Mouse (Mus musculus) lung, embryonic 14.5 days (tissue): ENCODE measurements at regions not wholly inside any gene's neighbourhood (a gene's known extent, or its start where the extent isn't known, plus 50 kb on each side); places are given as distances from the start of the nearest gene placed in this dataset.

ENCODE experiments used
- ATAC-seq: fragments of 200-750 bp; cut with Nextera tagmentation; 2 replicates; pipeline ENCODE4 v1.8.0; 2017; ENCODE audit warnings: mild to moderate bottlenecking, moderate TSS enrichment, moderate library complexity; ENCODE audit not compliant: insufficient read depth
- DNase-seq: peaks from one replicate; pipeline ENCODE4 v3.0.0-alpha.2; 2015
- H3K27ac ChIP-seq: fragments of 300-500 bp; sonication (generic); 2 replicates; pipeline ENCODE4 v1.5.1; 2014; ENCODE audit warnings: low read depth, mild to moderate bottlenecking, moderate library complexity
- H3K27me3 ChIP-seq: fragments of 300-500 bp; sonication (generic); 2 replicates; pipeline ENCODE4 v1.6.1; 2014; ENCODE audit warnings: low read length, control low read depth; ENCODE audit not compliant: insufficient read depth
- H3K36me3 ChIP-seq: fragments of 300-500 bp; sonication (generic); 2 replicates; pipeline ENCODE4 v1.6.1; 2014; ENCODE audit warnings: control low read depth; ENCODE audit not compliant: insufficient read depth
- H3K4me1 ChIP-seq: fragments of 300-500 bp; sonication (generic); 2 replicates; pipeline ENCODE4 v1.6.1; 2014; ENCODE audit warnings: antibody characterized with exemption, control low read depth; ENCODE audit not compliant: insufficient read depth
- H3K4me2 ChIP-seq: fragments of 300-500 bp; sonication (generic); 2 replicates; pipeline ENCODE4 v1.6.1; 2014; ENCODE audit warnings: mild to moderate bottlenecking
- H3K4me3 ChIP-seq: fragments of 300-500 bp; sonication (generic); 2 replicates; pipeline ENCODE4 v1.5.1; 2014; ENCODE audit warnings: low read depth, low read length
- H3K9ac ChIP-seq: fragments of 300-500 bp; sonication (generic); 2 replicates; pipeline ENCODE4 v1.6.1; 2014
- H3K9me3 ChIP-seq: fragments of 300-500 bp; sonication (generic); 2 replicates; pipeline ENCODE4 v1.6.1; 2016; ENCODE audit warnings: low read depth, low read length, control low read depth
- CTCF ChIP-seq: IDR thresholded peaks from 2 replicates; pipeline ENCODE4 v1.5.1; 2016; ENCODE audit warnings: antibody characterized with exemption, low read depth
- WGBS: fragments of 180-500 bp; shearing (Covaris S2); extraction: QIAGEN DNeasy Blood & Tissue Kit; methylation state at CpG from one replicate; pipeline ENCODE4 v1.1.7; 2014; 5-methylcytosine and 5-hydroxymethylcytosine counted together

DNA sequence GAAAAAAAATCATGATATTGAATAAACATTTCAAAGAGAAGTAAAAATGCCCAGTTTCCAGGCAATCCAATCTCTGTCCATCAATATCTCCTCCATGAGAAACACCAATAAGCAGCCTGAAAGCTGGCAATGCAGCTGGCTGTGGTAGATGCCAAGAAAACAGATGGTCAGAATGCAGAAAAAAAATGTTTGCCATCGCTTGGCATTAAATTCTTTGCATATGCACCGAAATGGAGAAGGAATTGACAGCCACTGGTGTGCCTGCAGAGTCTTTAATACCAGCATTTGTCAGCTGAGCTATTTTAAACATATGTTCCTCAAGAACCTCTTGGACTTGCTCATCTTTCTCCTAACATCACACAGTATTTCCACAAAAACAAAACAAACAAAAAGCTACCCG is 256.2 kb downstream of the Akain1 start:
- ATAC-seq: no peak
- H3K36me3 ChIP-seq: no peaks in the 10 kb centered on the region
- H3K4me2 ChIP-seq: no peak overlapping the region

DNA sequence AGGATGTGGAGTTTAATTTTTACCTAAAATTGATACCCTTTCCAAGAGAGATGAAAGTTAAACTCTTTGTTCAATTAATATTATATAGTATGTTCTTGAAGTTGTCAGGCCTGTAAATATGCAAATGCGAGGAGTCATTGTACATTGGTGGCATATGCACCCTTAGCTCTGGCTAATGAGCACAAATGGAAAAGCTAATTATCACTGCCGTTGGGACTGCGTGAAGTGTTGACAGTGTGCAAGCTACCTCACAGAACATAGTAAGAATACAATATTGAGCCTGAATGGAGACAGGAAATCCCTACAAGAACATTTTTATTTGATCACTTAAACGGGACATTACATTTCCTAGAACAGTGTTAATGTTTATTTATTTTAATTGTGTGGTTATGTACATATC is 241.5 kb upstream of the Dlgap1 start:
- H3K27ac ChIP-seq: no peak overlapping the region
- no peaks in the 10 kb centered on the region for H3K27me3 ChIP-seq
- no peak for TF ChIP-seq CTCF
- no peak for DNase-seq
- no peaks in the 10 kb centered on the region for H3K36me3 ChIP-seq
- no peak overlapping the region for H3K4me3 ChIP-seq
- no peaks in the 10 kb centered on the region for H3K4me1 ChIP-seq
- no peak overlapping the region for H3K9ac ChIP-seq
- 80% methylated on average over 4 of the region's 4 CpGs for WGBS
- ATAC-seq: no peak
- no peak overlapping the region for H3K4me2 ChIP-seq
- no peaks in the 10 kb centered on the region for H3K9me3 ChIP-seq

More for the DNA sequence above, 256.2 kb downstream of the Akain1 start:
- Histone ChIP-seq H3K9me3 (no peaks in the 10 kb centered on the region; the same call in 1 of the 2 replicates), H3K4me3 (no peak overlapping the region), H3K27me3 (no peaks in the 10 kb centered on the region), H3K27ac (no peak overlapping the region), H3K4me1 (no peaks in the 10 kb centered on the region), H3K9ac (no peak overlapping the region)
- WGBS: 76% methylated on average over 3 of the region's 3 CpGs
- no peak for TF ChIP-seq CTCF
- no peak for DNase-seq

DNA sequence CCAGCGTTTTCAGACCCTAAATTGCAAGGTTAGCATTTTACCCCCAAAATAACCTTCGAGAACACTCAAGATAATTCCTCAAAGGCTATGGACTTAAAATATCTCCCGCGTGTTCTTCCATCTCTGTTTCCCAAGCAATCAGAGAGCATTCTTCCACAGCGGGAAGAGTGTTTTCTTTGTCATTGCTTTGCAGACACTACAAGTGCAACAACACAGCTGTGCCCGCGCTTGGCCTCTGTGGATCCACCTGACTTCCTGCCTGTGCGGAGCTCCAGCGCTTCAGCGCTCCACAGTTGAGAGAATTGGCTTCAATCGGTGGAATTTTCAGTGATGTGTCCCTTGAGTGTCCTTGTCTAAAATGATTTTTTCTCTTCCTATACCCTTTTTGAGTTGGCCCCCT is 235.9 kb upstream of the Dlgap1 start:
- no peak for ATAC-seq
- WGBS: 88% methylated on average over 11 of the region's 11 CpGs
- Histone ChIP-seq H3K9ac (no peak overlapping the region), H3K4me3 (no peak overlapping the region), H3K27me3 (no peaks in the 10 kb centered on the region), H3K4me1 (no peaks in the 10 kb centered on the region), H3K9me3 (no peaks in the 10 kb centered on the region), H3K27ac (no peak overlapping the region), H3K4me2 (no peak overlapping the region), H3K36me3 (no peaks in the 10 kb centered on the region)
- no peak for DNase-seq
- no peak for TF ChIP-seq CTCF

DNA sequence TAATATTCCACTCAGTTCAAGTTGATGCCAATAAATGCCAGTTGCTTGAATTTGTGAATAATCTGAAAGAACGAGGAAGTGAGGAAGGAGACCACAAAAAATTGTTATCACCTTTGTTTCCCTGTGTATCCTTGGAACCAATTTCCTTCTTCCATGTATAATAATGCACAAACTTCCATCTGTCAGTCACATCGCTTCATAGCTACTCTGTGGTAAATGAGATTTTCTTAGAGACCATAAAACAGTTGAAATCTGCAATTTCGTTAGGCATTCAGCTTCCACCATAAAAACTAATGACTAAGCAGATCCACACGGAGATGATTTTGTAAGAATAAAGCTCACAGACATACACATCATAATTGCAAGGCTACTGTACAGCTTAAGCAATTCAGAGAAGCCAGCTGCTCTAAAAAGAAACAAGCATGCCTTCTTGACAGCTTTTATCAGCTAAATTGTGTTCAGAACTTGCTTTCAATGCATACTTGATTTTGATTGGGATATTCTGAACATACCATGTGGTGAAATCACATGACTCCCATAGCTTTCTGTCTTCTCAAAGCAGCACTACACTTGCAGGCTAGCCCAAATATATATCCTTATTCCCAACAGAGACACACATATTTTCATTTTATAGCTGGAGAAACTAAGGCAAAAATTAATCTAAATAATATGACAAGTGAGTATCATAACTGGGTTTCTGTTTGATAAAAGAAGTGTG is 232.3 kb upstream of the Dlgap1 start:
- Histone ChIP-seq H3K4me3 (no peak overlapping the region), H3K4me2 (no peak overlapping the region), H3K27me3 (no peaks in the 10 kb centered on the region), H3K36me3 (no peaks in the 10 kb centered on the region), H3K4me1 (no peaks in the 10 kb centered on the region), H3K9ac (no peak overlapping the region), H3K27ac (no peak overlapping the region), H3K9me3 (no peaks in the 10 kb centered on the region)
- ATAC-seq (no peak), DNase-seq (no peak)
- WGBS: 65% methylated on average over 4 of the region's 4 CpGs
- TF ChIP-seq CTCF: no peak

DNA sequence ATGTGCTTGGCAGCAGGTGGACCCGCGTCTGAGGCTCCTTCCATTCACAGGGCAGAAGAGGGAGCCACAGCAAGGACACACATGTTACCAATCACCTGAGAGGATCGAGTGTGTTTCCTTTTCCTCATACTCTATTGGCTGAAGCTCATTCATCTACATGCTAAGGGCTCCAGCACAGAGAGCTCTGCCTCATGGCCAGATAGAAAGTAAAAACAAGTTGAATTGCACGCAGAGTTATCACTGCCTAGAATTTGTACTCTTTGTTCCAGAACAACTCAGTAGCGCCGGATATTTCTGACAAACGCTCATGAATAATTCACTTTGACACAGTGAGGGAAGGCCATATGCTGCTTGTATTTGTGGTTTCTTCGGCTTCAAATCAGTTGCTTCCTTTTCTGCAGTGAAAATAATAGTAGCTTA is 199.9 kb upstream of the Dlgap1 start:
- H3K27ac ChIP-seq: no peak overlapping the region
- no peak for ATAC-seq
- no peaks in the 10 kb centered on the region for H3K9me3 ChIP-seq
- H3K4me1 ChIP-seq: no peaks in the 10 kb centered on the region
- H3K27me3 ChIP-seq: no peaks in the 10 kb centered on the region
- H3K36me3 ChIP-seq: no peaks in the 10 kb centered on the region
- no peak overlapping the region for H3K9ac ChIP-seq
- WGBS: 77% methylated on average over 8 of the region's 8 CpGs
- no peak for DNase-seq
- no peak for TF ChIP-seq CTCF
- no peak overlapping the region for H3K4me2 ChIP-seq
- H3K4me3 ChIP-seq: no peak overlapping the region

DNA sequence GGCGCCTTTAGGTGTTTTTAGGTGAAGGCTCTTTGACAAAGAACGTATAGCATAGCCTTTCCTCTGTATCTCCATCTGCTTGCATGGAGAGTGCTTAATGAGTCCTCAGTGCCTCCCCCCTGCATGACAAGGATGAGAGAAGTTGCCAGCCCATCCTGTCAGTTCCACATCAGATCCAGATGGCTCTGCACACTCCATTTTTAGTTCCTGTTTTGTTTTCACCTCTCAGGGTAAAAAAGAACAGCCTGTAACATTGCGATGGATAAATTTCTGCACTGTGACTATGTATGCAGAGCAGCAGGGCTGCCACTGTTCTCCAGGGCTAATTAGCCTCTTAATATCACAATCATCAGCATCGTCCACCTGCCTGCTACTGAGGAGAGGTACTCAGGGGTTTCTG is 198.8 kb upstream of the Dlgap1 start:
- 70% methylated on average over 4 of the region's 4 CpGs for WGBS
- H3K4me1 ChIP-seq: no peaks in the 10 kb centered on the region
- no peak overlapping the region for H3K9ac ChIP-seq
- ATAC-seq (no peak), DNase-seq (no peak)
- H3K4me2 ChIP-seq: no peak overlapping the region
- TF ChIP-seq CTCF: no peak
- H3K36me3 ChIP-seq: no peaks in the 10 kb centered on the region
- no peak overlapping the region for H3K27ac ChIP-seq
- H3K4me3 ChIP-seq: no peak overlapping the region
- H3K27me3 ChIP-seq: no peaks in the 10 kb centered on the region
- H3K9me3 ChIP-seq: no peaks in the 10 kb centered on the region

DNA sequence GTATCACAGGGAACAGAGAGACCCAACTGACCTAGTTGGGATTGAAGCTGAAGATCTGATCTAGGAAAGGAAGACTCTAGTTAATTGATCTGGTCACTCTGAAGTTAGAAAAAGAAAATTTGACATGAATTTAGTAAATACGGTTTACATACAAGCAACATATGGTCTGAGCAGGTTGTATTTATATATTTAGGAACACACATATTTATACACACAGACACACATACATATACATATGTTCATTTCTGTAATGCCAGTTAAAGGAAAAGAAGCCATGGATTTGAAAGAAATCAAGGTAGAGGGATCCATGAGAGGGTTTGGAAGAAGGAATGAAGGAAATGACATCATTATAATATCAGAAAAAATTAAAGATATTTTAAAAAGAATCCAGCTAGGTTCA is 187.7 kb upstream of the Dlgap1 start:
- no peaks in the 10 kb centered on the region for H3K4me1 ChIP-seq
- no peaks in the 10 kb centered on the region for H3K36me3 ChIP-seq
- no peaks in the 10 kb centered on the region for H3K9me3 ChIP-seq
- DNase-seq: no peak
- no peak overlapping the region for H3K9ac ChIP-seq
- no peaks in the 10 kb centered on the region for H3K27me3 ChIP-seq
- no peak for ATAC-seq
- TF ChIP-seq CTCF: no peak
- WGBS: 83% methylated on average over 1 of the region's 1 CpGs
- H3K4me3 ChIP-seq: no peak overlapping the region
- no peak overlapping the region for H3K4me2 ChIP-seq
- H3K27ac ChIP-seq: no peak overlapping the region
